Mouse (Mus musculus): Measurements from ENCODE around the gene Plek2.

Gene Plek2

GRCm38 (mm10) chr12:78910684-78911461 is 4.1 kb upstream of the Plek2 start:
- peak; percentile 10 for DNase-seq

GRCm38 (mm10) chr12:78908081-78908605 is 1.4 kb upstream of the Plek2 start:
- no peak for DNase-seq

- no peak for DNase-seq
Observed at GRCm38 (mm10) chr12:78904499-78904898, 2.3 kb downstream of the Plek2 start.

- DNase-seq = no peak
Observed at GRCm38 (mm10) chr12:78903313-78903712, 3.5 kb downstream of the Plek2 start.

GRCm38 (mm10) chr12:78901467-78901866 is 5.3 kb downstream of the Plek2 start:
- DNase-seq = no peak

- DNase-seq = no peak
Observed at GRCm38 (mm10) chr12:78897861-78898260, 8.9 kb downstream of the Plek2 start.

- DNase-seq = no peak
Observed at GRCm38 (mm10) chr12:78891149-78891548, 15.6 kb downstream of the Plek2 start.

- DNase-seq = no peak
Observed at GRCm38 (mm10) chr12:78890062-78890461, 16.7 kb downstream of the Plek2 start.

GRCm38 (mm10) chr12:78874581-78874980 is 32.2 kb downstream of the Plek2 start:
- no peak for DNase-seq

- no peak for DNase-seq
Observed at GRCm38 (mm10) chr12:78868115-78868514, 38.6 kb downstream of the Plek2 start.

GRCm38 (mm10) chr12:78865434-78865833 is 41.3 kb downstream of the Plek2 start:
- peak; percentile 9 for DNase-seq

GRCm38 (mm10) chr12:78862254-78862730 is 44.5 kb downstream of the Plek2 start:
- DNase-seq = no peak

GRCm38 (mm10) chr12:78861496-78862253 is 45.1 kb downstream of the Plek2 start, which contains the start of the genes Atp6v1d and Eif2s1:
Gene Atp6v1d (minus strand): TSS chr12:78861638.
Gene Eif2s1 (plus strand): TSS chr12:78861819.
- peak; percentile 99 for DNase-seq

- no peak for DNase-seq
Observed at GRCm38 (mm10) chr12:78860921-78861495, 45.8 kb downstream of the Plek2 start.

GRCm38 (mm10) chr12:78848246-78848645 is 58.5 kb downstream of the Plek2 start:
- DNase-seq = no peak

GRCm38 (mm10) chr12:78842429-78842828 is 64.3 kb downstream of the Plek2 start:
- no peak for DNase-seq

- no peak for DNase-seq
Observed at GRCm38 (mm10) chr12:78839906-78840305, 66.9 kb downstream of the Plek2 start.
